Mouse (Mus musculus): ENCODE data around the gene Spdef. TPM values are rescaled to one million over a fixed set of nuclear protein-coding genes. Genes with fewer than 3 reads are reported as not detected.

Spdef gene
- total RNA-seq, 4 experiments from 2014 or later, result 0.35 to 1.4 (median 0.50) TPM

- DNase-seq (ENCODE audit: low spot score in 2 of 2), result no peak
Observed at GRCm38 (mm10) chr17:27725412-27725811, 3.3 kb downstream of the Spdef start.

- no peak for DNase-seq (ENCODE audit: low spot score in 2 of 2)
Observed at GRCm38 (mm10) chr17:27725011-27725410, 3.7 kb downstream of the Spdef start.

DNA sequence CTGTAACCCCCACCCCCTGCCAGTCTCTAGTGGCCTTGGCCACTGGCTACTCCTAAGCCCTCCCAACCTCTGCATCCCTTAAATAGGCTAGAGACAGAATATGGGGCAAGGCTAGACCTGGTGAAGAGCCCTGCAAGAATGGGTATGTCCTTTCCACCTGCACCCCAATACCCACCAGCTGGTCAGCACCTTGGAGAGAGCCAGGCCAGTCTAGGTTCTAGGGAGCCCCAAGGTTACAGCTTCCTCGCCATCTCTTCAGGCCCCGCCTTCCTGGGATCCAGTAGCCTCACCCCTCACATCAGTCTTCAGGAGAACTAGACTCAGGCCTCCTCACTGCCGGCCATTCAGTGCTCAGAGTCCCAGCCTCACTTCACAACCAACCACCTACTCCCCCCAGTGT is 4.4 kb downstream of the Spdef start:
- no peak for DNase-seq (ENCODE audit: low spot score in 2 of 2)

- no peak for DNase-seq (ENCODE audit: low spot score in 2 of 2)
Observed at GRCm38 (mm10) chr17:27721125-27721664, 7.6 kb downstream of the Spdef start.

DNA sequence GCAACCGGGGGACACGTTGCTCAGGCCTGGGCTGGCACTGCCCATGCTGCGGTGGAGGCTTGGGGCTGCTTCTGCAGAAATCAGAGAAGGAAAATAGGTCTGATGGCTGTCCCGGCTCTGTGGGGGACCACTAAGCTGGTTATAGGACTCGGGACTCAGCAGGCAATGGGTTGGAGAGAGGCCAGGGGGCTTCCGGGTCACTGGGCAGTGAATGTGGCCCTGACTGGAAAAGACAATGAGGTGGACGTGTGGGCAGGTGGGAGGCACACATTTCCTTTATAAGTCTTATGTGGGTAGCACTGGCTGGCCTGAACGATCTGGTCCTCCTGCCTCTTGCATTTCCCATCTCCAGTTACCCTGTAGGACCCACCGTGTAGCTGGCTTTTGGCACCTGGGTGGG is 8.4 kb downstream of the Spdef start:
- DNase-seq (ENCODE audit: low spot score in 2 of 2), result no peak

GRCm38 (mm10) chr17:27719663-27720062 is 9.1 kb downstream of the Spdef start:
- no peak for DNase-seq (ENCODE audit: low spot score in 2 of 2)

- DNase-seq (ENCODE audit: low spot score in 2 of 2), result no peak
Observed at GRCm38 (mm10) chr17:27718250-27718649, 10.5 kb downstream of the Spdef start.

DNA sequence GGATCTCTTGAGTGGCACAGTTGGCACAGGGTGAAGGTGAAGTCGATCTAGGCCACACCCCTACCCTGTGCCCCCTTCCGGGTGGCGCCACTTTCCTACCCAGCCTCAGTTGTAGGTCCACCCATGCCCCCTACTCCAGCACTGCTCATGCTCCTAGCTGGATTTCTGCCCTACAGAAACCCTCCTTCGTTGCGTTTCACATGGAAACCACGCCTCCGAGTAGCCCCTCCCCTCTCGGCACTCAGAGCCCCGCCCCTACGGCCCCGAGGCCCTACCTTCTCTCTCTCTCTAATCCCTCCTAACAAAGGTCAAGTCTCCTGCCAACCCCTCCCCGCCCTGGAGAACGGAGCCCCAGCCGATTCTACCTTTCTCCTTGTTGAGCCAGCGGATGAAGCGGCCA is 12.0 kb downstream of the Spdef start:
- DNase-seq (ENCODE audit: low spot score in 2 of 2), result no peak

- no peak for DNase-seq (ENCODE audit: low spot score in 2 of 2)
Observed at GRCm38 (mm10) chr17:27712832-27713231, 15.9 kb downstream of the Spdef start.

- DNase-seq (ENCODE audit: low spot score in 2 of 2), result no peak
Observed at GRCm38 (mm10) chr17:27709650-27710049, 19.1 kb downstream of the Spdef start.

GRCm38 (mm10) chr17:27707954-27708661 is 20.6 kb downstream of the Spdef start:
- DNase-seq (ENCODE audit: low spot score in 2 of 2), result no peak

GRCm38 (mm10) chr17:27705661-27706060 is 23.1 kb downstream of the Spdef start:
- DNase-seq (ENCODE audit: low spot score in 2 of 2), result no peak

DNA sequence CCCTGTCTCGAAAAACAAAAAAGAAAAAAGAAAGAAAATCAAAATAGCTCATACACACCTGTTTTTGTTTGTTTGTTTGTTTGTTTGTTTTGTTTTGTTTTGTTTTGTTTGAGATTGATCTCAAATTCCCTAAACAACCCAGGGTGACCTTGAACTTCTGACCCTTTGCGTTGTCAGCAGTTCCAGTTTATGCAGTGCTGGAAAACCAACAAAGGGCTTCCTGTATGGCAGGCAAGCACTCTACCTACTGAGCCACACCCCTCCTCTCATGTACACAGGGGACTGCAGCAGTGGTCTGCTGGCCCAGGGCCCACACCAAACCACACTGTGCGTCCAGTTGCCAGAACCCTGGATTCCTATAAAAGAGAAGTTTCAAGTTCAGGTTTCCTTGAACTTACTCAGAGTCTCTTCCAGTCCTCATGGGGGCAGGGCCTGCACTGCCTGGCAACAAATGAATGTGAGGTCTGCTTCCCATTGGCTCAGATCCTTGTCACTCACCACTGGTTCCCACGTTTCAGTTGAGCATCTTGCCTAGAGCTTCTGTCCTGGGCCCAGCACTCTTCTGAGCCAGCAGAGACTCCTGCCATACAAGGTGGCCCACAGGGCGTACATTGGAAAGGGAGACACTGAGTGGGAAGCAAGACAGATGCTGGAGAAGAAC is 24.7 kb downstream of the Spdef start:
- DNase-seq (ENCODE audit: low spot score in 2 of 2), result no peak

GRCm38 (mm10) chr17:27702518-27702917 is 26.2 kb downstream of the Spdef start:
- DNase-seq (ENCODE audit: low spot score in 2 of 2), result no peak

- no peak for DNase-seq (ENCODE audit: low spot score in 2 of 2)
Observed at GRCm38 (mm10) chr17:27701856-27702255, 26.9 kb downstream of the Spdef start.

DNA sequence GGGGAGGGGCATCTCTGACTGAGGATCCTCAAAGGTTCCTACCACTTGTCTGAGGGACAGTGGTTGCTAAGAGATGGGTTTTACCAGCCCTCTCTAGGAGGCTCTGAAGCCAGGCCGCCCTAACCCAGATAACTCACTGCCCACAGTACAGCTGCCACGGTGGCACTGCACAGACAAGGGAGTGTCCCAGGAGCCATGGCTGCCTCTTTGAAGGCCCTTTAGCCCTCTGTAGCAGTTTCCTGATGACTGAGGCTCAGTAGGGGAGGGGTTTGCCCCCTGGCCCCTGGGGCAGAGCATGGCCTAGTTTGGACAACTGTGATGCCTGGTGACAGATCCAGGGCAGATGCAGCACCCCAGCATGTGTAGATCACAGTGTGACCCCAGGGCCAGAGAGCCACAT is 27.9 kb downstream of the Spdef start:
- no peak for DNase-seq (ENCODE audit: low spot score in 2 of 2)

GRCm38 (mm10) chr17:27699641-27700244 is 29.0 kb downstream of the Spdef start:
- DNase-seq (ENCODE audit: low spot score in 2 of 2), result no peak

DNA sequence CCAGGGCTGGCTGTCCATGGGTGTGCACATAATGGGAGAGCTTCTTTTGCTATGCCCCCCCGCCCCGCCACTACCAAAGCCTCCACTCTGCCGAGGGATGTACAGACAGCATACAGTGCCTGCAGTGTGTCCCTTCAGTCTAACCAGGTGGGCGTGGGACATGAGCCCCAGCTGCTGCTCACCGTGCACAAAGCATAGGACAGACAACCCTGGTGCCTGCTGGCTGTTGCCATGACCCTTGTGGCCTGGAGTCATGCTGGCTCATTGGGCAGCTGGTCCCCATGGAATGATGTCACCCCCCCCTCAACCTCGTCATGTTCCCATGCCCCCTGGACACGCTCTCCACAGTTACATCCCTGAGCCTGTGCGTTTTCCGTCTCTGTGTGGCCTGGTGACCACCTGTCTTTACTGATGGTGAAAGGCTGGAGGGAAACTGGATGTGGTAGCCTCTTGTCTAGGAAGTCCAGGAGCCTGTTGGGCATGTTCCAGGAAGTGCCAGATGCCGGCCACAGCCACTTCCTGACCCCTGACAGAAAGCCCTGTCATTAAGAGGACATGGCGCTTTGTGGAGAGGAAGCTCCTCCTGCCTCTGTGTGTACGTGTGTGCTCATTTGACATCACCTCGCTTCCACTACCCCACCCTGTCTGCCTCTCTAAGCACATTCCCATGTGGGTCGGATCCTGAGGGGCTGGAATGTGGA is 37.6 kb downstream of the Spdef start:
- DNase-seq (ENCODE audit: low spot score in 2 of 2), result no peak

GRCm38 (mm10) chr17:27686395-27686794 is 42.4 kb downstream of the Spdef start:
- DNase-seq (ENCODE audit: low spot score in 2 of 2), result no peak

DNA sequence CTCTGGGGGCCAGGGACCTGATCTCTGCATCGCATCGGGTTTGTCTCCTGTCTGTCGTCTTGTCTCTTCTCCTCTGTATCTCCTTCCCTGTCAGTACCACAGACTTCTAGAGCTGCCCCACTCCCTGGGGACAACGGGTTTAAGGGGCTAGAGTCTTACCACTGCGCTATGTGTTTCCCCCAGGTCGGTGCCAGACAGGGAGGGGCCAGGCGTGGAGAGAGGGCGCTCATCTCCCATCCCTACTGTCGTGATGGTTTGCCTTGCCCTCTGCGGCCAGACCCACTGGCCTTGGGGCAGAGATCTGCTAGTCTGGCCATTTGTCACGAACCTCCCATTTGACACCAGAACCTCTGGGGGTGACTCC is 43.2 kb downstream of the Spdef start:
- DNase-seq (ENCODE audit: low spot score in 2 of 2), result no peak

DNA sequence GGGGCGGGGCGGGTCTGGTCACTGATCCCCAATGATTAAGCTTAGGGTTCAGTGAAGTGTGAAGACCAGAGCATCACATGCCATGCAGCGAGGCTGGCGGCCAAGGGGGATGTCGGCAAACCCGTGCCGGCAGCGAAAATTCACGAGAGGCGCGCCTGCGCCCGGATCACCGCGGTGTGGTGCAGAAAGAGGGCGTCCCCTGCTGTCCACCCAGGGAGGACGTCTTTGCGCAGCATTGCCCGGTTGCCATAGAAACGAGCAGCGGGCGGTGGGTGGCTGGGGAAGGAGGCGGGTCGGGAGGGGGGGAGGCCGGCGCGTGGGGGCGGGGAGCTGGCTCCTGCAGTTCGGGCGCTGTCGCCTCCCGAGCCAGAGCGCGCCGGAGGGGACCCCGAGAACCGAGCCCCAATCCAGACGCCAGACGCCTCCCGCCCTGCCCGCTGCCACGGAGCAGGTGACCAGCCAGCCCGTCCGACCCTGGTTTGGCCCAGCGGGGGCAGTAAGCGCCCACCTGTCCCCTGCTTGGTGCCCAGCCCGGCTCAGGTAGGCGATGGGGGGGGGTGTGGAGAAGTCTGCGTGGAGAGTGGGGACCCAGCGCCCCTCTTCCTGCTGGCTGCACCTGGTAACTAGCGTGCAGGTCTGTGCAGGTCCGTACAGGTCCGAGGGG is 43.7 kb downstream of the Spdef start:
- DNase-seq (ENCODE audit: low spot score in 2 of 2), result peak; percentile 61 to 82

All from left cerebral cortex, adult 8-10 months (tissue).